Mouse (Mus musculus) liver, embryonic 14.5 days (tissue): ENCODE measurements around the gene Cachd1.

Source experiments
- CTCF ChIP-seq: IDR thresholded peaks from 2 replicates; pipeline ENCODE4 v1.5.1; 2016; ENCODE audit warnings: antibody characterized with exemption, low read depth, control low read depth
- EP300 ChIP-seq: IDR thresholded peaks from 2 replicates; pipeline ENCODE4 v1.6.1; 2016; ENCODE audit warnings: antibody characterized with exemption, low read depth

DNA sequence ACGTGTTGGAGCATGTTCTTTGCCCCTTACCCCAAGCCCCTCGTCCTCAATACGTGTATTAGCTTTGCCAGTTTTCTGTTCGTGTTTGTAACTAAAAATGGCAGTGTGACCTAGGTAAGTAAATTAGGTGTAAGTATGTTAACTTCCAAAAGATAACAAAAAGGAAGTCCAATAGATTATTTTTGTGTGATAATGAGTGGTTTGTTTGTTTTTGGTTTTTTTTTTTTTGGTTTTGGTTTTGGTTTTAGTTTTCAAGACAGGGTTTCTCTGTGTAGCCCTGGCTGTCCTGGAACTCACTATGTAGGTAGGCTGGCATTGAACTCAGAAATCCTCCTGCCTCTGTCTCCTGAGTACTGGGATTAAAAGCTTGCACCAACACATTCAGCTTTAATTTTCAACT, 295.1 kb downstream of the Cachd1 start:
- TF ChIP-seq CTCF, result no peak
- no peak for TF ChIP-seq EP300
